Mouse (Mus musculus) CH12F3 (cell line): ENCODE data around the gene Tmem151b.

ENCODE experiments used
- in situ Hi-C: fragments of 300-500 bp; cut with MboI; formaldehyde crosslinking; loops from 2 replicates; pipeline ENCODE4 v1.14.3; 2020; ENCODE audit warnings: low sequenced_read_pairs

Gene Tmem151b

DNA sequence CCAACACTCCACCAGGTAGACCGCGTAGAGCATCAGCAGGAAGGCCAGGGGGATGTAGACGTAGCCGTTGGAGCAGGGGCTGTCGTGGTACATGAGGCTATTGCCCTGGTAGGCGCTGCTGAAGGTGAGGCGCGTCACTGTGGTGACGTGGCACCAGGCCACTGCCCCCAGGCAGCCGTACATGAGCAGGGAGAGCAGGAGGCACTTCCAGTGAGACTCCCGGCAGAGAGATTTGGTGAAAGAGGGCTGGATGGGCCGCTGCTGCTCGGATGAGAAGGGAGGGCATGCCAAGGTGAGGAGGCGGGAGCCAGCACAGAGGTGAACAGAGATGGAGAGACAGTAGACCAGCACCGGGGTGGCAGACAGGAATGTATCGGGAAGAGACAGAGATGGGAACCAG lies 2.5 kb downstream of the Tmem151b start:
- in situ Hi-C loops = no loop called here

DNA sequence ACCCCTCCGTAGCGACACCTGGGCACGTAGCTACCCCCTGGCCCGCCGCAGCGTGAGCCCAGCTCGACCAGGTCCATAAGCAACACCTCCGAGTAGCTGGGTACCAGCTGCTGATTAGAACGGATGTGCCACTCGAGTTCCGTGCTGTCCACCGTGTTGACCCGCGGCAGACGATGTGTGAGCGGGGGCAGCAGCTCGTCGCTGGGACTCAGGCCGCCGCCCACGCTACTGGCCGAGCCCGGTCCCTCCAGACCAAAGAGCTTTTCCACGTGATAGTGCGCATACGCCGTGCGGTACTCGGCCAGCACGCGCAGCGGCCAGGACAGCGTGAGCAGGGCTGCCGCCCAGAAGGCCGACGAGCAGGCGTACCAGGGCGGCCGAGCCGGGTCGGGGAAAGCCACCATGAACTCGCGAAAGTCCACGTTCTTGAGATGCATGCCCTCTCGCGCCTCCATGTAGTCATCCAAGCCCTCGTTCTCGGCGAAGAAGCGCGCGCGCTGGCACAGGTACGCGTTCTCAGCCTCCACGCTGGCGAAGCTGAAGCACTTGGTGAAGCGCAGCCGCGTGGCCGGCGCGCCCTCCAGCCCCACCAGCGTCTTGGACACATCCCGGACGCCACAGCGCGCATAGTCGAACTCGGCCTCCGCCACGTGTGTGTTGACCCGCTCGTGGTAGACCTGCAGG lies 4.1 kb downstream of the Tmem151b start:
- in situ Hi-C loops = no loop called here

DNA sequence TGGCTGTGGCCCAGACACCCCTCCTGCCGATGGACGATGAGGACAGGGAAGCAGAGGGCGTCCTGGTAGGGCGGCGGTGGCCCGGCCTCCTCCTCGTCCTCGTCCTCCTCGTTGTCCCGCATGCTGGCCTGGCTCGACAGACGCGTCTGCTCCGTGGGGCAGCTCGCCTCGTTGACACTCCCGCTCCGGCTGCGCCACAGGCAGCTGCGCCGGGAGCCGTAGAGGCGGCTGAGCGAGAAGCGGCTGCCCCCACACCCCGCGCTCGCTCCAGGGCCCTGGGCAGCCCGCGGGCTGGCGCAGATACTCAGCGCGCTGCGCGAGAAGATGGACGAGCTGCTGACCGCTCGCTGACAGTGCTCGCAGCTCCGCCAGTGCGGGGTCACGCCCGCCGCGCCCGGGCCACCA lies 4.6 kb downstream of the Tmem151b start:
- in situ Hi-C loops = no loop called here

DNA sequence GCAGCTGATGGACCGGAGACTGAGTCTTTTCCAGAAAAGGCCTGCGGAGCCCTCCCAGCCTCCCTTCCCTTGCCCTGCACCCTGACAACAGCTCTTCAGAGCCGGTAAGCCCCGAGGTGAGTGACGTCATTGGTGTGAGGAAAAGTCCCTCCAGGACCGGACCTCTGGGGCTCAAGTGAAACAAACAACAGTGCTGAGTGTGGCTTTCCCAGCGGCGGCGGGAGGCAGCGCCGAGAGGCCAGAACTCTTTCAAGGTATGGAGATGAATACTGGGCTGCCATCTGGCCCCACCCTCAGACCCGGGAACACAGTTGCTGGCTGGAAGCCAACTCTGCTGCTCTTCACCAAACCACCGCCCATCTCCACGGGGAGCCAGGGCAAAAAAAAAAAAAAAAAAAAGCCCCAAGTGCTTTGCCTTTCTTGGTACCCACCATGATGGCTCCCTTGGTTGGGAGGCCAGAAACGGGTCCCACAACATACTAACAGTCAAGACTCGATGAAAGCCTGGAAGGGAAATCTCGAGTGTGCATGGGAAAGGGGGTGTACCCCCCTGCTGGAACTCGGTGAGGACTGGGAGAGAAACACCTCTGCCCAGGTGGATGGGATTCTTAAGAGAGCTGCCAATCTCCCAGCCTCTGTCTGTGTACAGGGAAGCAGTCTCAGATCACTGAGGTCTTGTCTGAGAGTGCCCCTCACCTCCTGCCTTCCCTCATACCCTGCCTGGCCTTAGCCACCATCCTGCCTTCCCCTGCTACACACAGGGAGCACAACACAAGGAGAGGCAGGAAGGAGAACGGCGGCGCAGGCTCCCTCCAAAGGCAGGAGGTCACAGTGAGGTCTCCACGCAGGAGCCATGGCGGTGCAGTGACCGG lies 5.2 kb downstream of the Tmem151b start:
- in situ Hi-C loops = no loop called here

DNA sequence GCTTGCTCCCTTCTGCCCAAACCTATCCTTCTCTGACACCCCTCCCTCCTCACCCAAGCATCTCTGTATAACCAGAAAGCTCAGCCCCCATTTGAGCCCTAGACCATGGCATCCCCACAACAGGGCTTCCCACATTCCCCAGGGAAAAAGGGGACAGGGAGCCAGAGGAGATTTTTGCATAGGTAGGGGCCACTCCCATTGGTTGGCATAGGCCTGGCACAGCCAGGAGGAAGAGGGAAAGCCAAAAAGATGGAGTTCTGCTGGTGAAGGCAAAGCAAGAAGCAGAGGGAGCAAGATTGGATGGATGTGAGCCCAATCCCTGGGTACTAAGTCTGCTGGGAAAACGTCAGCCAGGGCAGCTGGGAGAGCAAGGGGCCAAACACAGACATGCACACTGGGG lies 6.4 kb downstream of the Tmem151b start:
- in situ Hi-C loops = no loop called here

DNA sequence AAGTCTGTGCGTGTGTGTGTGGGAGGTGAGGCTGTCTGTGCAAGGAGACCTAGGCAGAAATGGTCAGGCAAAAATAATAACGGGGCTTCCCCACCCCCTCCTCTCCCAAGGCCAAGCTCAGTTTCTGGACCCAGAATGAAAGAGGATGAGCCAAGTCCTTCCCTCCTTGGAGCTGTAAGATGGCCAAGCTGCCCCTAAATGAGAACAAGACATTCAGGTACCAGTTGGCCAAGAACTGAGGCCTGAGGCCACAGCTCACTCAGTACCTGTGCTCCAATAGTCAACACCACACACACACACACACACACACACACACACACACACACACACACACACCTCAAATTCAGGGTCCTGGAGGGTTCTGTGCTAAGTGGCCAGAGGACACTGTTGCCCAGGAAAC lies 6.8 kb downstream of the Tmem151b start:
- in situ Hi-C loops = no loop called here

DNA sequence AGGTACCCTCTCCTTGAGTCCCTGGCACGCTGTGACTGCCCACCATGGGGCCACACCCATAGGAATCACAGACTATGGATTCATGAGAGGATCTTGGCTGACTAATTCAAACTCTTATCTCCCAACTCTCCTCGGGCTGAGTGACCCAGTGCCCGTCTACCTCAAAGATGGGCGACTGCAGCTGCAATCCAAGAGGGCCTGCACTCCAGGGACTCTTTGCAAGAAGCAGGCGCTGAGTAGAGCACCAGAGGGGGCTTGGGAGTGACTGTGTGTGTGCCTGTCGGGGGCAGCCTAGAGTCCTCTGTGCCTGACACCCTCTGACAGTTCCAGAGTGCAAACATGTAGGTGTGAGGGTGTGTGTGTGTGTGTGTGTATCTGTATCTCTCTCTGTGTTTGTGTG lies 7.3 kb downstream of the Tmem151b start:
- in situ Hi-C loops = no loop called here

DNA sequence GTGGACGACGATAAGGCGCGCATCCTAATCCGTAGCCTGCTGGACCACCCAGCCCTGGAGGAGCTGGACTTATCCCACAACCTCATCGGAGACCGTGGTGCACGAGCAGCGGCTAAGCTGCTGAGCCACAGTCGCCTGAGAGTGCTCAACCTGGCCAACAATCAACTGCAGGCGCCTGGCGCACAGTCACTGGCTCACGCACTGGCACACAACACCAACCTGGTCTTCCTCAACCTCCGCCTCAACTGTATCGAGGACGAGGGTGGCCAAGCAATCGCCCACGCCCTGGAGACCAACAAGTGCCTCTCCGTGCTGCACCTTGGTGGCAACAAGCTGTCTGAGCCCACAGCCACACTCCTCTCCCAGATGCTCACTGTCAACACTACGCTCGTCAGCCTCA lies 9.8 kb downstream of the Tmem151b start:
- in situ Hi-C loops = no loop called here

DNA sequence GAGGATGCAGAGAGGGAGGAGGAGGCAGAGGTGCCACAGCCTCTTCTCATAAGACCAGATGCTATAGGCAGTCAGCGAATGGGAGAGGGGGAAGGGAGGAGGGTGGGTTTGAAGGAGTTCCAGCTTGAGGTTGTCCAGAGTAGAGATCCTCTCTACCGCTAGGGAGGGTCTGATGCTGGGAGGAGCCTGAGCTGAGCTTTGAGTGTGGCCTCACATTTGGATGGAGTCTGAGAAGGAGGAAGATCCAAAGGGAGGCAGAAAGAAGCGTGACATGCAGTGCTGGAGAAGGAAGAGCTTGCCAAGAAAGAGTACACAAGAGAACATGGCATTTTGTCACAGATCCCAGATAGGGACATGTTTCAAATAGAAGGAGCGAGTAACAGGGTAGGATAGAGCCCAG lies 11.1 kb downstream of the Tmem151b start:
- in situ Hi-C loops = no loop called here

DNA sequence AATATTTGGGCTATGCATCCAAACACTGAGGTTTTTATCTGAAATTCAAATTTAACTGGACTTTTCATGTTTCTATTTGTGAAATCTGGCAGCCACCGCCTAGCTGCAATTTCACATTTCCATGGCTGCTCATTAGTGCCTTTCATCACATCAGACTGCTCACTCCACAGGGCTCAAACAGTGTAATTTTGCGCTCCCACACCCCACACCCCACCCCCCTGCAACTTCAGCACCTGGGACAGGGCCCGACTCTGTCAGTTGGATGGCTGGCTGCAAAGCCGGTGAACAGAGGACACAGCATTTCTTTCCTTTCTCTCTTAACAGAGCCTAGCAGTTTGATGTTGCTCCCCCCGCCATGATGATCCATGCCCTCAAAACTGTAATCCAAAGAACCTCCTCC lies 13.2 kb downstream of the Tmem151b start:
- in situ Hi-C loops = no loop called here

DNA sequence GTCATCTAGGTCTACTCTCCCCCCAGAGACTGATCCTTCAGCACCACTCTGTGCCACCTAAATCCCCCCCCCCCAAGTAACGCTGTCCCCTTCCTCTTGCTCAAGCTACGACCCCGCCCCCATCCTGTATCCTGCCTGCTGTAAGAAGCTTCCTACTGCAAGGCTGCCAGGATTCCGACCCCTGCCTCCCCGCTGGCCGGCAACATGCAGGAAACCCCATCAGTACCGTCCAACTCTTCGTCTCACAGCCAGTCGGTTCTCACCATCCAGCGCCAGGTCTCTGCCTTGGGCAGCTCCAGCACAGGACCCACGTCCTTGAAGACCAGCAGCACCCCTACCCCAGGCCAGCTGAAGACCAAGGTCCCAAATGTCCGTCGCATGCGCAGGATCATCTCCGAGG lies 16.6 kb downstream of the Tmem151b start:
- in situ Hi-C loops = no loop called here

DNA sequence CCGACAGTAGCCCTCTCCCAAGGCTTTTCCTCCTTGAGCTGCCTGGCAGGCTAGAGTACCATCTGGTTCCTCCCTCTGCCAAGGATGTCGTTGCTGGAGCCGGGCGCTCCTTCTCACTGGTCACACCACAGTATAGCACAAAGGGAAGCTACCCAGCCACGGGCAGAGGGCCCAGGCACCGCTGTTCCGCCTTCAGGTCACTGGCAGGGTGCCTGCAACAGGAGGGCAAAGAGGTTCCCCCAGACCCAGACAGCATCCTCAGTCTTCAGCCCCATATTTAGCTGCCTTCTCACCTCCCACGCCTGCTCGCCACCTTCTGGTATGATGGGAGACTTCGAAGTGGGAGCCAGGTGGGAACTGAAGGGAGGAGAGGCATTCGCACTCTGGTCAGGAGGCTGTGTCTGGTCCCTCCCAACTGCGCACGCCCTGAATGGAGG lies 19.1 kb downstream of the Tmem151b start:
- in situ Hi-C loops = no loop called here

DNA sequence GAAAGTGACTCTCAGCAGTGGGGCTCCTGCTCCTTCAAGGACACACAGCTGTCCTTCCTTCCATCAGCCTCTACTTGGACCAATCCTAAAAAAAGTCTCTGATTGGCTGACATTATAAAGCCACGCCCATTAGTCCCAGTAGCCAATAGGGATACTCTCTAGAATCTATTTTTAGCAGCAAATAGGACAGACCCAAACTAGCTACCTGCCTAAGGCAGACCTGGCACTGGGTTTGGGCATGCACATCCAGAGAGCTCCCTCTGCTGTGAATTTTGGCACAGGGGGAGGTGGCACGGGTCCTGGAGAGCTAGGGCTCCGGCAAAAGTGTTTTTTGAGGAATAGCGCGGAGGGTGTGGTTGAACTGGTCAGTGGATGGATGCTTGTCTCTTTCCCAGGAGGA lies 22.9 kb downstream of the Tmem151b start:
- in situ Hi-C loops = no loop called here

DNA sequence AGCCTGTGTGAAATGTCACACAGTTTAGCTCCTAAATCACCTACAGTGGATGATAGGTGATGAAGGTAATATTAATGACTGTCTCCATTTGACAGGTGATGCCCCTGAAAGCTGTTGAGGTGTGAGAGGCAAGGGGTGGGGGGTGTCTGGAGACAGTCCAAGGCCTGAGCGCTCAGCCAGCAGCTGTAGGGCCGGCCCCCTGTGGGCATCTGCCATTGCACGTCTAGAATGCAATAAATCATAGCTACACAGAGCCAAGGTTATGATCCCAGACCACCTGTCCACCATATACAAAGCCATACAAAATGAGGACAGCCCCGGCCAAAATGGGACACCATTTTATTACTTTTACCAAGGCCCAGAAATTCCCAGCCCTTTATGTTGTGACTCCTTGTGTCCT lies 24.5 kb downstream of the Tmem151b start:
- in situ Hi-C loops = no loop called here

DNA sequence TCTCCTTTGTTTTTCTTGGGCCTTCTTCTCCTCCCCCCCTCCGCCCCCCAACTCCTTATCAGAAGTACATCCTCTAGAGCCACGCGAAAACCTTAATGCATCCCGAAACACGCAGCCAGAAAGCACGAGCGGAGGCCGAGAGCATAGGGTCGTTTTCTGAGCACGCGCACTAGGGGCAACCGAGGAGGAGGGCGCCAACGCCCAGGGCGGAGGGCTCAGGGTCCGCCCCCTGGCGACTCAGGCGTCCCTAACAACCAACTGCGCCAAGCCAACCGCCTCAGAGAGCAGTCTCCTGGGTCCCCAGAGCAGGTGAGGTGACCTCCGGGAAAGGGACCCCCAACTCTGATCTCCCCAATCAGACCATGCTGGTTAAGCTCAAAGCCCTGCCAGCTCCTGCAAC lies 26.2 kb downstream of the Tmem151b start, which contains the start of gene Tcte1:
Tcte1 (plus strand) TSS at position 172 of the 400 bp plus-strand sequence.
- in situ Hi-C loops = no loop called here

DNA sequence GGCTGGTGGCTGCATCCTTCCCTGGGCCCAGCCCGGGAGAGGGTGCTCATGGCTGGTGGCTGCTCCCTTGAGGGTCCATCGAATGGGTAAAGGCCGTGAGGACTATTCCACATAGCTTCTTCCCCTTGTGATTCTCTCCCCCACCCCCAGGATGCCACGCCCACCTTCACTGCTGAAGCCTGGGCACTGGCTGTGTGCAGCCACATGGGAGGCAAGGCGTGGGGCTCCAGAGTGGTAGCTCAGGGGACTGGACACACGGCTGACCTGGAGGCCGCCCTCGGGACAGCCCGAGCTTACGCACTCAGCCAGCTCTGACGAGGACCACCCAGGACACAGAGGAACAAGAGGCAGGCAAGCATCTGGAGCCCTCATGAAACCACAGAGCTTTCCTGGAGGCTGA lies 29.3 kb downstream of the Tmem151b start:
- in situ Hi-C loops = no loop called here

DNA sequence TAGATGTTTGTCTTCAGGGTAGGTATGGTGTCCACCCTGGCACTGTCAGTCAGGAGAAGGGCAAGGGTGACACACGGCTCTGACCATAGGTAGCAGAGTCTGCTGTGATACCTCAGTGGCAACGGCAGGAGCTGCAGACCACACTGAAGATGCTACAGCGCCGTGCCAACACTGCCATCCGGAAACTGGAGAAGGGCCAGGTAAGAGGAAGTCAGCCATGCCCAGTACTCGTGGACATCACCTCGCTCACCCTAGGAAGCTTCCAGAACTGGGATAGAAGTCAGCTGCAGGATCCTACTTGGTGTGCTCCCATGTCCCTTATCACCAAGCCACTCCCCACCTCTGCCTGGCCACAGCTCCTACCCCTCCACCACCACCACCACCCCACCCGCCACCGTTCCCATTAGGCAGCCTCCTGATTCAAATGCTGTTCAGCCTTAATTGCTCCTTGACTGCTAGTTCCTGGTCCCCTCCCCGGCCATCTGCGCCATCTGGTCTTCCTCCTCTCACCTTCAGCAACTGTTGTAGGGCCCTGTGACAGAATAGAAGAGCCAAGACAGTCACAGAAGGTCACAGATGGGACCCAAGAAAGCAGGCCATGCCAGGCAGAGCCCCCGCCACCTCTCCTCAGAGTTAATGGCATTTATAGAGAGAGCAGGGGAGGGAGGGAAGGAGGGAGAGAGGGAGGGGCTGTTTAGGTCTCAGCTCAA lies 30.6 kb downstream of the Tmem151b start:
- in situ Hi-C loops = loop anchor here (5.0 kb wide), 1 partner anchor 33 kb away; no protein-coding TSS in a partner anchor

DNA sequence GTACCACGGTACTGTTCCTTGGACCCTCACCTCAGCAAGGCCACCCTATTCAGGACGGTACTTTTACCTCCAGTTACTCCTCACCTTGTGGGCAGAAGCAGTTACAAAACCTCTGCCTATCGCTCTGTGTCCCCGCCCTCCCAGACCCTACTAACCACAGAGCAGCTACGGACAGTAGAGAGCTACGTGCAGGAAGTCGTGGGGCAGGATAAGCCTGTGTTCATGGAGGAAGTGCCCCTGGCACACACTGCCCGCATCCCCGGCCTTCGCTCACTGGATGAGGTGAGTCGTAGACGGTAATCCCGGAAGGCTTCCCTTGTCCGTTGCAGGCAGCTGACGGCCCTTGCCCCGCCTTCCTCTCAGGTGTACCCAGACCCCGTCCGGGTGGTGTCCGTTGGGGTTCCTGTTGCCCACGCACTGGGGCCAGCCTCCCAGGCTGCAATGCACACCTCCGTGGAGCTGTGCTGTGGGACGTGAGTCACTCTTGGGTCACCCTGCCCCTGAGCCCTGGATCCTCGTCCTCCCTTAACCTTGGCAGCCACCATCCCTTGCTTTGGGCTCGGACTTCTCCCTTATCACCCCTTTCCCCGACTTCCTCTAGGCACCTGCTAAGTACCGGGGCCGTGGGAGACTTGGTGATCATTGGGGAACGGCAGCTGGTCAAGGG lies 31.8 kb downstream of the Tmem151b start:
- in situ Hi-C loops = loop anchor here (5.0 kb wide), 1 partner anchor 35 kb away; no protein-coding TSS in a partner anchor

DNA sequence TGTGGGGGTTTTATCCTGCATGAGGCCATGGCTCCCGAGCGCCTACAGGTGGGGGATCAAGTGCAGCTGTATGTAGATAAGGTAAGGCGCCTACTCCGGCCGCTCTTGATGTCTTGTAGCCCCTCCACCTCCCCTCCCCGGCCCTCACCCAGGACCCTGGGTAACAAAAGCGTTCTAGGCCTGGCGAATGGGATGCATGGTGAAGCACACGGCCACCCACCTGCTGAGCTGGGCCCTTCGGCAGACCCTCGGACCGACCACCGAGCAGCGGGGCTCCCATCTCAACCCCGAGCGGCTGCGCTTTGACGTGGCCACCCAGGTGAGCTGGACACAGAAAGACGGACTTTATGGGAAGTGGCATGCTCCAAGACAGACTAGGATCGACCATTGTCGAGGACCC lies 32.3 kb downstream of the Tmem151b start:
- in situ Hi-C loops = loop anchor here (5.0 kb wide), 1 partner anchor 35 kb away; no protein-coding TSS in a partner anchor

DNA sequence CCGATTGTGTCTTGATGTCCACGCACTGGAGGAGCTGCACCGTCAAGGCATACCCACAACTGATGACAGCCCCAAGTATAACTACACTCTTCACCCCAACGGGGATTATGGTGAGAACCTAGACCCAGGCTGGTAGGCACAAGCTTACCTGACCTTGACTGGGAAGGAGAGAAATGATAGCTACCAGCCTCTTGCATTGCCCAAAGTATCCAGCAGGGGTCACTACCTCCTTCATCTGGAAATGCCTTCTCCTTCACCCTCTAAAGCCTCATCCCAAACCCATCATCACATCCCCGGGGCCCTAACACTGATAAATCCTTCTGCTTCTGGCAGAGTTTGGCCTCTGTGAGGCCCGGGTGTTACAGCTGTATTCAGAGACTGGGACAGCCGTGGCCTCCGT lies 33.0 kb downstream of the Tmem151b start:
- in situ Hi-C loops = loop anchor here (5.0 kb wide), 1 partner anchor 36 kb away; no protein-coding TSS in a partner anchor

DNA sequence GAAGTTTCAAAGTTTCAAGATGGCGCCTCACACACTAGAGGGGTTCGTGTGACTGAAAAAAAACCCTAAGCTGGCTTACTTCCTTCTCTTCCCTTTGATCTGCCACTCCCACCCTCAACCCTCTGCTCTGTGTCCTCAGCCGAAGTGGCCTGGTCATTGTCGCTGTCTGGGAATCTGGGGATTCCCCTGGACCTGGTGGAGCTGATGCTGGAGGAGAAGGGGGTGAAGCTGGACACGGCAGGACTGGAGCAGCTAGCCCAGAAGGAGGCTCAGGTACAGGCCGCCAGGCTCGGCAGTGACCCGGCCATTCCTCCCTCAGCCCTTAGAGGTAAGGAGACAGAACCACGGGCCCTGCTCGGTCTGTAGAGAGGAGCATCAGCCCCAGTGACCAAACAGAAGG lies 33.7 kb downstream of the Tmem151b start:
- in situ Hi-C loops = loop anchor here (5.0 kb wide), 1 partner anchor 36 kb away; no protein-coding TSS in a partner anchor
